Mouse (Mus musculus) lung, embryonic 14.5 days (tissue): ENCODE results near the gene Rgl1. TPM values are rescaled to one million over a fixed set of nuclear protein-coding genes. Genes with fewer than 3 reads are reported as not detected.

Source experiments
- ATAC-seq: fragments of 200-750 bp; cut with Nextera tagmentation; 2 replicates; pipeline ENCODE4 v1.8.0; 2017; ENCODE audit warnings: mild to moderate bottlenecking, moderate TSS enrichment, moderate library complexity; ENCODE audit not compliant: insufficient read depth
- DNase-seq: peaks from one replicate; pipeline ENCODE4 v3.0.0-alpha.2; 2015
- H3K27ac ChIP-seq: fragments of 300-500 bp; sonication (generic); 2 replicates; pipeline ENCODE4 v1.5.1; 2014; ENCODE audit warnings: low read depth, mild to moderate bottlenecking, moderate library complexity
- H3K27me3 ChIP-seq: fragments of 300-500 bp; sonication (generic); 2 replicates; pipeline ENCODE4 v1.6.1; 2014; ENCODE audit warnings: low read length, control low read depth; ENCODE audit not compliant: insufficient read depth
- H3K36me3 ChIP-seq: fragments of 300-500 bp; sonication (generic); 2 replicates; pipeline ENCODE4 v1.6.1; 2014; ENCODE audit warnings: control low read depth; ENCODE audit not compliant: insufficient read depth
- H3K4me1 ChIP-seq: fragments of 300-500 bp; sonication (generic); 2 replicates; pipeline ENCODE4 v1.6.1; 2014; ENCODE audit warnings: antibody characterized with exemption, control low read depth; ENCODE audit not compliant: insufficient read depth
- H3K4me2 ChIP-seq: fragments of 300-500 bp; sonication (generic); 2 replicates; pipeline ENCODE4 v1.6.1; 2014; ENCODE audit warnings: mild to moderate bottlenecking
- H3K4me3 ChIP-seq: fragments of 300-500 bp; sonication (generic); 2 replicates; pipeline ENCODE4 v1.5.1; 2014; ENCODE audit warnings: low read depth, low read length
- H3K9ac ChIP-seq: fragments of 300-500 bp; sonication (generic); 2 replicates; pipeline ENCODE4 v1.6.1; 2014
- H3K9me3 ChIP-seq: fragments of 300-500 bp; sonication (generic); 2 replicates; pipeline ENCODE4 v1.6.1; 2016; ENCODE audit warnings: low read depth, low read length, control low read depth
- CTCF ChIP-seq: IDR thresholded peaks from 2 replicates; pipeline ENCODE4 v1.5.1; 2016; ENCODE audit warnings: antibody characterized with exemption, low read depth
- WGBS: fragments of 180-500 bp; shearing (Covaris S2); extraction: QIAGEN DNeasy Blood & Tissue Kit; methylation state at CpG from one replicate; pipeline ENCODE4 v1.1.7; 2014; 5-methylcytosine and 5-hydroxymethylcytosine counted together
- polyA plus RNA-seq: library from polyadenylated mRNA; unstranded; fragments of >200 nt; fragmentation: Nextera tagmentation; extraction: Ambion mirVana; gene quantifications from 2 replicates; pipeline ENCODE4 v1.2.1, GENCODE M21; 2014

The Rgl1 gene
- polyA plus RNA-seq, 1 experiment from 2014 or later, result 46.7 TPM

GRCm38 (mm10) chr1:152761791-152762190, 4.4 kb downstream of the Rgl1 start:
- Histone ChIP-seq H3K9me3 (no peaks in the 10 kb centered on the region), H3K27me3 (0 out of 2 replicates have a peak, but pooled peaks cover 3% of the 10 kb centered on the region), H3K36me3 (no peaks in the 10 kb centered on the region), H3K27ac (no peak overlapping the region), H3K4me1 (no peaks in the 10 kb centered on the region), H3K9ac (no peak overlapping the region), H3K4me3 (no peak overlapping the region), H3K4me2 (no peak overlapping the region)
- ATAC-seq (no peak), DNase-seq (no peak)
- 75% methylated on average over 2 of the region's 2 CpGs for WGBS
- no peak for TF ChIP-seq CTCF

DNA sequence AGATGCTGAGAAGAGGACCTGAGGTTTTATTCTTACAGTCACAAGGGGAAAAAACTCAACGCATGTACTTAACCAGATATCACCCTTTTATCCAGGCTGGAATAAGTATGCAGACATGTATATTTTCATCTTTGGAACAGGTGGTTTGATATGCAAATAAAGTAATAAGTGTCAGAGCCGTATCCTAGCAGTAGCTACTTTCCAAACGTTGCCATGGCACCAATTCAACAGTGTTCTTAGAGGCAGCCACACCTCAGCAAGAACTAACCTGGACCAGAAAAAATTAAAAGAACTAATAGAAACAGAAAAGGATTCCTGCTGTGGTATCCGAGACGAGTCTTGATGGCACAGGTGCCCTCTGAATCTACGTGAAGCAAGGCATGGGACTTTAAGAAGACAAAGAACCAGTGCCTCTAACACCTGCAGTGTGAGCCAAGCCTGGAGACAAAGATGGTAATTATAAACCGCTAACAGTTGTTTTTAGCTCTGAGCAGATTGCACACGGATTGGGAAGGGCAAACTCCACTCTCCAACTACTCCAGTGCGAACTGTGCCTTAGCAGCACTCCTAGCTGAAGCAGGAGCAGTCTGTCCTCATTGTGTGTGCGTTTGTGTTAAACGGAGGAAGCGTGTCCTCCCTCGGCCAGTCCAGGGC, 15.7 kb downstream of the Rgl1 start, which contains the start of gene Apobec4:
Gene Apobec4 (plus strand): TSS at position 240 of the 654 bp plus-strand sequence.
- no peak for TF ChIP-seq CTCF
- ATAC-seq (no peak), DNase-seq (no peak)
- no peak within 1 kb of the TSS for H3K27ac ChIP-seq
- H3K27me3 ChIP-seq, result no peaks in the 10 kb centered on the region
- no peaks in the 10 kb centered on the region for H3K9me3 ChIP-seq
- no peaks in the 10 kb centered on the region for H3K36me3 ChIP-seq
- H3K4me2 ChIP-seq, result no peak within 1 kb of the TSS
- no peak within 1 kb of the TSS for H3K4me3 ChIP-seq
- no peaks in the 10 kb centered on the region for H3K4me1 ChIP-seq
- no peak within 1 kb of the TSS for H3K9ac ChIP-seq
- 66% methylated on average over 13 of the region's 13 CpGs for WGBS

DNA sequence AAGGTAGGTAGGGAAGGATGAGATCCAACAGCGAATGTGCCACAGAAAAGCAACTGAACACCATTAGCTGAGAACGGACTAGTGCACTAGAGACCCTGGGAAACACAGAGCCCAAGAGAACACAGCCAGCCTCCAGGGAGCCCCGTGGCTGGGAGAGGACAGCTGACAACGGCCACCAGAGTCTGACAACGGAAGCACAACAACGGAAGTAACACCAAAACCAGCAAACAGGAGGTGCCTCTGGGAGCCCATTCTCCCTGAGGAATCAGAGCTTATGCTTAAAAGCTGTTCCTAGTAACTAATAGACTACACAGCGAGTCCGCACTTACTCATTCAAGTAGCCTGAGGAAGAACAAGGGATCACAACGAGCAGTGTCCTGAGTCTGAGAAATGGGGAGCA, 16.9 kb downstream of the Rgl1 start:
- no peak overlapping the region for H3K4me2 ChIP-seq
- no peak for ATAC-seq
- no peaks in the 10 kb centered on the region for H3K9me3 ChIP-seq
- no peak overlapping the region for H3K27ac ChIP-seq
- no peaks in the 10 kb centered on the region for H3K4me1 ChIP-seq
- no peak overlapping the region for H3K4me3 ChIP-seq
- no peak overlapping the region for H3K9ac ChIP-seq
- 61% methylated on average over 9 of the region's 9 CpGs for WGBS
- H3K27me3 ChIP-seq, result no peaks in the 10 kb centered on the region
- TF ChIP-seq CTCF, result no peak
- peak; percentile 26 for DNase-seq
- H3K36me3 ChIP-seq, result no peaks in the 10 kb centered on the region

GRCm38 (mm10) chr1:152746426-152746825, 19.7 kb downstream of the Rgl1 start:
- H3K27ac ChIP-seq, result no peak overlapping the region
- no peaks in the 10 kb centered on the region for H3K9me3 ChIP-seq
- ATAC-seq, result peak; percentile 42; the same call in 1 of the 2 replicates
- H3K36me3 ChIP-seq, result no peaks in the 10 kb centered on the region
- peak; percentile 80 for TF ChIP-seq CTCF
- H3K4me1 ChIP-seq, result no peaks in the 10 kb centered on the region
- H3K9ac ChIP-seq, result no peak overlapping the region
- no peak overlapping the region for H3K4me3 ChIP-seq
- 3% methylated on average over 5 of the region's 5 CpGs for WGBS
- H3K27me3 ChIP-seq, result no peaks in the 10 kb centered on the region
- no peak overlapping the region for H3K4me2 ChIP-seq
- peak; percentile 95 for DNase-seq

- no peak overlapping the region for H3K4me3 ChIP-seq
- no peak for DNase-seq
- H3K9me3 ChIP-seq, result no peaks in the 10 kb centered on the region
- no peak overlapping the region for H3K27ac ChIP-seq
- no peak for ATAC-seq
- H3K27me3 ChIP-seq, result no peaks in the 10 kb centered on the region
- WGBS, result 36% methylated on average over 15 of the region's 15 CpGs
- H3K9ac ChIP-seq, result no peak overlapping the region
- H3K4me2 ChIP-seq, result no peak overlapping the region
- H3K4me1 ChIP-seq, result no peaks in the 10 kb centered on the region
- H3K36me3 ChIP-seq, result no peaks in the 10 kb centered on the region
- no peak for TF ChIP-seq CTCF
Measured at GRCm38 (mm10) chr1:152743095-152743826, 22.9 kb downstream of the Rgl1 start.

DNA sequence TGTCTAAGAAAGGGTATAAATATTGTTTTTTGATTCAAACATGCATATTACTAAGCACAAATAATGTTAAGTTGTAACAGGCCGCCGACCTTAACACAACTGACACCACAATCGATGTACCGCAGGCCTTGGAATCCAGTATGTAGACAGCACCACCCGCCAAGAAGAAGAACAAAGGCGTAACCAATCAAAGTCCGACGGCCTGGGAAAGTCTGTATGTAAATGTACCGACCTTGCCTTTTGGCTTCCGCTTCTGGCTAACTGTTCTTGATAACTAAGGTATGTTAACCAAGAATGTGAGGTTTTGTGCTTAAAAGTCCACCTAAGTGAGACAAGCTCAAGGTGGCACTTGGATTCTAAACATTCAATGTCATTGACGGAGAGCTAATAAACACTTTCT, 26.8 kb downstream of the Rgl1 start:
- Histone ChIP-seq H3K4me3 (no peak overlapping the region), H3K9ac (no peak overlapping the region), H3K27me3 (no peaks in the 10 kb centered on the region), H3K27ac (no peak overlapping the region), H3K4me1 (no peaks in the 10 kb centered on the region), H3K4me2 (no peak overlapping the region), H3K36me3 (no peaks in the 10 kb centered on the region), H3K9me3 (no peaks in the 10 kb centered on the region)
- 89% methylated on average over 11 of the region's 11 CpGs for WGBS
- ATAC-seq, result no peak
- no peak for DNase-seq
- no peak for TF ChIP-seq CTCF

- H3K36me3 ChIP-seq, result no peaks in the 10 kb centered on the region
- no peaks in the 10 kb centered on the region for H3K4me1 ChIP-seq
- ATAC-seq, result no peak
- 59% methylated on average over 9 of the region's 9 CpGs for WGBS
- TF ChIP-seq CTCF, result no peak
- H3K4me2 ChIP-seq, result no peak overlapping the region
- no peak overlapping the region for H3K4me3 ChIP-seq
- no peaks in the 10 kb centered on the region for H3K27me3 ChIP-seq
- H3K9ac ChIP-seq, result no peak overlapping the region
- no peaks in the 10 kb centered on the region for H3K9me3 ChIP-seq
- H3K27ac ChIP-seq, result no peak overlapping the region
- DNase-seq, result no peak
Measured at GRCm38 (mm10) chr1:152738793-152739192, 27.4 kb downstream of the Rgl1 start.
